Mouse (Mus musculus): ENCODE data around the gene Ap3b1.

DNA sequence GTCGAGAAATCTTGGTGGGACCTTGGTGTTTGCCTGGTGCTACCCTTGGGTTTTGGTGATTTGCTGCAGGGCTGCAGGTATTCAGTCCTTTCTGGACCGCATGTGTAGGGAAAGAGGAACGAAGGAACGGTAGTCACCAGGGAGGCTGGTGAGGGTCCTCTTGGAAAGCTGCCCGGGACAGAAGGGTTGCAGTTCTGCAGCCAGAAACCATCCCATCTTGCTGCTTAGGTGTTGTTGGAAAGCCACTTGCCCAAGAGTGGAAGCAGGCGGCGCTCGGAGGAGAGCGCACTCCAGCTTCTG, 709 bp upstream of the Ap3b1 start:
- 0 out of 2 replicates have a peak, but pooled peaks have one; percentile 14 for TF ChIP-seq CTCF (IDR thresholded peaks at IDR 0.05; ENCODE audit: low read depth, low read length)
- no peak for TF ChIP-seq POLR2A (IDR thresholded peaks at IDR 0.05; ENCODE audit: extremely low read depth, insufficient read depth, low read length)

Data from liver, adult 2 months (tissue).